Mouse (Mus musculus) layer of hippocampus, postnatal 25 days (tissue): ENCODE results near the gene Naa35. TPM values are rescaled to one million over a fixed set of nuclear protein-coding genes. Genes with fewer than 3 reads are reported as not detected.

Experiments used
- DNase-seq, 2 experiments: peaks; one replicate each; pipeline ENCODE4 v3.0.0; 2022; ENCODE audit warnings: mixed read lengths in 2 of 2, low spot score in 1 of 2; ENCODE audit errors: extremely low spot score in 1 of 2
- total RNA-seq, 2 experiments: library from RNA; stranded (reverse); gene quantifications; 2 replicates each; pipeline ENCODE4 v1.2.3; 2021

The Naa35 gene
- total RNA-seq, 2 experiments from 2014 or later = 99.1 to 103 TPM

GRCm38 (mm10) chr13:59663939-59664712, 79.1 kb downstream of the Naa35 start:
- no peak for DNase-seq

GRCm38 (mm10) chr13:59667763-59668162, 82.7 kb downstream of the Naa35 start:
- DNase-seq = no peak

GRCm38 (mm10) chr13:59668501-59669093, 83.5 kb downstream of the Naa35 start:
- DNase-seq = no peak

GRCm38 (mm10) chr13:59669946-59670345, 84.9 kb downstream of the Naa35 start:
- no peak for DNase-seq

GRCm38 (mm10) chr13:59671521-59671920, 86.5 kb downstream of the Naa35 start:
- DNase-seq = no peak

GRCm38 (mm10) chr13:59672248-59672647, 87.2 kb downstream of the Naa35 start:
- DNase-seq = no peak

- no peak for DNase-seq
Observed at GRCm38 (mm10) chr13:59673597-59673996, 88.5 kb downstream of the Naa35 start.

- DNase-seq = no peak
Observed at GRCm38 (mm10) chr13:59674215-59674614, 89.2 kb downstream of the Naa35 start.

- DNase-seq = no peak
Observed at GRCm38 (mm10) chr13:59674761-59675150, 89.7 kb downstream of the Naa35 start.

- peak in 1 of 2 experiments; percentile 43 for DNase-seq
Observed at GRCm38 (mm10) chr13:59675151-59676011, 90.3 kb downstream of the Naa35 start, which contains the start of gene Golm1. Gene Golm1, minus strand, starts transcription at chr13:59675811.

GRCm38 (mm10) chr13:59676316-59677229, 91.5 kb downstream of the Naa35 start:
- DNase-seq = no peak

- DNase-seq = no peak
Observed at GRCm38 (mm10) chr13:59679306-59679705, 94.2 kb downstream of the Naa35 start.

GRCm38 (mm10) chr13:59679908-59680307, 94.8 kb downstream of the Naa35 start:
- DNase-seq = no peak

GRCm38 (mm10) chr13:59682629-59683028, 97.6 kb downstream of the Naa35 start:
- DNase-seq = no peak

- DNase-seq = no peak
Observed at GRCm38 (mm10) chr13:59685236-59685635, 100.2 kb downstream of the Naa35 start.

Other genes with a start within 250 kb of the Naa35 start
- 100 to 1,000 TPM; 351 to 374 TPM for gene Agtpbp1, start within 50 bp of the Naa35 start, total RNA-seq
- 10 to 100 TPM; 54.3 to 62.7 TPM for gene Golm1, start 90.6 kb downstream of the Naa35 start, total RNA-seq
- not detected for gene 4921517D22Rik, start 108.8 kb downstream of the Naa35 start, total RNA-seq
- under 1 TPM; 0.27 to 0.38 TPM for gene Spata31d1a, start 125.1 kb downstream of the Naa35 start, total RNA-seq
- gene Spata31d1b, start 127.0 kb downstream of the Naa35 start, total RNA-seq = under 1 TPM; 0.12 to 0.14 TPM
- gene Spata31d1d, start 146.5 kb downstream of the Naa35 start, total RNA-seq = not detected
- under 1 TPM; 0.45 to 0.66 TPM for gene 1700014D04Rik, start 161.5 kb downstream of the Naa35 start, total RNA-seq
- gene Isca1, start 184.6 kb downstream of the Naa35 start, total RNA-seq = 100 to 1,000 TPM; 129 to 152 TPM
- not detected for gene Gm49354, start 197.0 kb downstream of the Naa35 start, total RNA-seq
- gene Tut7, start 237.9 kb downstream of the Naa35 start, total RNA-seq = 10 to 100 TPM; 59.0 to 64.0 TPM